Mouse (Mus musculus): ENCODE measurements around the gene Best1. TPM values are rescaled to one million over a fixed set of nuclear protein-coding genes. Genes with fewer than 3 reads are reported as not detected.

Gene Best1
- polyA plus RNA-seq, 1 experiment from 2014 or later: 1.2 TPM

DNA sequence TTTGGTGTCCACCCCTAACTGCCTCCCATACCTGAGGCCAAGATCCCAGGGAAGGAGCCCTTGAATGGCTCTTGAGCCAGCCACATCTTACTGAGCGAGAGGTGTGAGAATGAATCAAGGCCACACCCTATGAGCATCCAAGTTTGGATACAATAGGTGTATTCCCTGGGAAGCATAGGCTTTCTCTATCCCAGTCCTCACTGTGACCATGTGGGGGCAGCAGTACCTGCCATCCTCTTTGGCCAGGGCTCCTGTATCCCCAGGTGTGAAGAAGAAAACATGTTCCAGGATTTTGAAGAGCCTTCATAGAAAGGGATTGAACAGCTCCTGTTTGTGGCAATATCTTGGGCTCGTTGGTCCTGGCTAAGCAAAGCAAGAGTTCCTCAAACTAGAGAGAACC is 38.2 kb upstream of the Best1 start:
- Histone ChIP-seq H3K4me1 (peaks cover 43% of the 10 kb centered on the region), H3K36me3 (0 out of 2 replicates have a peak, but pooled peaks cover 7% of the 10 kb centered on the region), H3K9me3 (replicated peaks) (no peaks in the 10 kb centered on the region), H3K27ac (replicated peaks) (no peak overlapping the region), H3K4me2 (replicated peaks) (no peak overlapping the region), H3K27me3 (no peaks in the 10 kb centered on the region), H3K4me3 (replicated peaks) (no peak overlapping the region), H3K9ac (no peak overlapping the region)
- WGBS: 90% methylated on average over 2 of the region's 2 CpGs
- no peak for ATAC-seq (ENCODE audit: insufficient number of reproducible peaks, low FRiP score, low TSS enrichment, low read depth)

DNA sequence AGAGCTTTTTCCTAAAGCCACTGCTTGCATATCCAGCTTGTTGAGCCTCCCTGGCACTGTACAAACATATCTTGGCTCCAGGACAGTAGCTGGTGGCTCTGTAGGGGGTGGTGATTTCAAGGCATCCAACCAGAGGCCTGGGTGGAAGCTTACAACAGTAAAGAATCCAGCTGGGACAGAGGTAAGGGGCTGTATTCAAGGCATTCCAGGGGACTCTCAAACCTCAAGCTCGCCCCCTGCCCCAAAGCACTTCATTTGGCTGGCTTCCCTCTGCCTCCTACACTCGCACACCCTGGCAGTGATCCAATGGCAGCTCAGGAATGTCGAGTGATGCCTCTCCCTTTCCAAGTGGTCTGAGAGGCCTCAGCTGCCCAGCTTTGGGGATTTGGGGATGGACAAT is 37.5 kb upstream of the Best1 start:
- WGBS: 6% methylated on average over 3 of the region's 3 CpGs

DNA sequence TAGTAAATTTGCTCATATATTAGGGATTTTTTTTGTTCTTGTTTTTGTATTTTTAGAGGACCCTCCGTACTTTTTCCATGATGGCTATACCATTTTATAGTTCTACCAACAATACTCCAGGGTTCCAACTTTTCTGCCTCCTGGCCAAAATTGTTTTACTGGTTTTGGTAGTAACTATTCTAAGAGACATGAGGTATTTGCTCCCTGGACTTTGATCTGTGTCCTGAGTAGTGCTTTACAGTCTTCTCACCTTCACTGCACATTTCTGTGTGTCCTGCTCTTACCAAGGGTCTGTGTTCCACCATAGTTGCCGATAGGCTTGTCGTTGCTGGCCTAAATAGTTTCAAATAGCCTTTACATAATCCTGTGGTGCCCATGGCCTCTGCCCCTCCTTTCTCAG is 36.9 kb upstream of the Best1 start:
- 81% methylated on average over 3 of the region's 3 CpGs for WGBS
- Histone ChIP-seq H3K4me2 (replicated peaks) (no peak overlapping the region), H3K4me3 (replicated peaks) (no peak overlapping the region), H3K36me3 (0 out of 2 replicates have a peak, but pooled peaks cover 8% of the 10 kb centered on the region), H3K27me3 (no peaks in the 10 kb centered on the region), H3K9me3 (replicated peaks) (no peaks in the 10 kb centered on the region), H3K27ac (replicated peaks) (peak overlapping the region; percentile 66), H3K9ac (no peak overlapping the region), H3K4me1 (peaks cover 44% of the 10 kb centered on the region)
- ATAC-seq (ENCODE audit: insufficient number of reproducible peaks, low FRiP score, low TSS enrichment, low read depth): no peak

More for the DNA sequence above, 37.5 kb upstream of the Best1 start:
- no peak for ATAC-seq (ENCODE audit: insufficient number of reproducible peaks, low FRiP score, low TSS enrichment, low read depth)
- Histone ChIP-seq H3K4me1 (peaks cover 44% of the 10 kb centered on the region), H3K4me2 (replicated peaks) (no peak overlapping the region), H3K9ac (no peak overlapping the region), H3K9me3 (replicated peaks) (no peaks in the 10 kb centered on the region), H3K27ac (replicated peaks) (peak overlapping the region; percentile 66), H3K36me3 (0 out of 2 replicates have a peak, but pooled peaks cover 8% of the 10 kb centered on the region), H3K4me3 (replicated peaks) (no peak overlapping the region), H3K27me3 (no peaks in the 10 kb centered on the region)

DNA sequence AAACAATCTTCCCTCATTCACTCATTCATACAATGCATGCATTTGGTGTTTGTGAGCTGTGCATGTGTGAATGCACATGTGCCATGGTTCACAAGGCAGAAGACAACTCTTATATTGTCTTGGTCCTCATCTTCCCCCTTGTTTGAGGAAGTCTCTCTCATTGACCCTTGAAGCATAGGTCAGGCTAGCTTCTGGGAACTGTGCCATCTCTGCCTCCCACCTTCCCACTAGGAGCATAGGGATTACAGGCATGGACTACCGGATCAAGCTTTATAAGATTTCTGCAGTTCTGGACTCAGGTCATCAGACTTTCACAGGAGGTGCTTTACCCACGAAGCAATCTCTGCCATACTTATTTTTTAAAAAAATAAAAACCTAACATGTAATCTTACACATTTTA is 36.1 kb upstream of the Best1 start:
- Histone ChIP-seq H3K9me3 (replicated peaks) (no peaks in the 10 kb centered on the region), H3K27me3 (no peaks in the 10 kb centered on the region), H3K4me3 (replicated peaks) (no peak overlapping the region), H3K27ac (replicated peaks) (no peak overlapping the region), H3K9ac (no peak overlapping the region), H3K4me1 (peaks cover 40% of the 10 kb centered on the region), H3K36me3 (0 out of 2 replicates have a peak, but pooled peaks cover 8% of the 10 kb centered on the region), H3K4me2 (replicated peaks) (no peak overlapping the region)
- no peak for ATAC-seq (ENCODE audit: insufficient number of reproducible peaks, low FRiP score, low TSS enrichment, low read depth)
- WGBS: 70% methylated on average over 2 of the region's 2 CpGs

DNA sequence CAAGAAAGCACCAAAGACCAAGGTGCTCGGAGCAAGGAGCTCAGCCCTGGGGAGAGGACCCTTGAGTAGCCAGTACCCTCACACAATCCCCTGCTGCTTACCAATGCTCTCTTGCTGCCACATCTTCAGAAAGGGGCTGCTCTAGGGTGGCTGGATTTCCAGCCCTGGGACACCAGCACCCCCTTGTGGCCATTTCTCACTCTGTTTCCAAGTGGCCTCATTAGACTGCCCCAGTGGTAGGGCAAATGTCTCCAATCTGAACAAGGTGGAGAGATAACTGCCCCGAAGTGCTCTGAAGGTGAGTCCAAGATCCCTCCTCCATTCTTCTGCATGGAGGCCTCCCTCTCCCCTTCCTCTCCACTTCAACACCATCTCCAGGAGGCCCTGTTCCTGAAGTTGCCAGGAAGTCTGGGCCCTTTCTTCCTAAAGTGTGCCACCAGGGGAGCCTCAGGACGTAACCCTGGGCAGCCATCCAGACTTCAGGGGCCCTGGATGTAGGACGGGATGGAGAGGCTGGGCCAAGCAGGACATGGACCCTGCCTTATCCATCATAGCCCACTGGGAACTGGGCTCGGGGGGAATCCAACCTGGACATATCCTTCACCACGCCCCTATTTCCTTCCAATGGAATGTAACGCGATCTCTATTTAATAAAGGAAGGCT is 33.5 kb upstream of the Best1 start:
- Histone ChIP-seq H3K36me3 (0 out of 2 replicates have a peak, but pooled peaks cover 8% of the 10 kb centered on the region), H3K27me3 (no peaks in the 10 kb centered on the region), H3K4me3 (replicated peaks) (no peak overlapping the region), H3K4me1 (peaks cover 23% of the 10 kb centered on the region), H3K9ac (no peak overlapping the region), H3K4me2 (replicated peaks) (no peak overlapping the region), H3K9me3 (replicated peaks) (no peaks in the 10 kb centered on the region), H3K27ac (replicated peaks) (no peak overlapping the region)
- 41% methylated on average over 8 of the region's 8 CpGs for WGBS
- peak; percentile 49; the same call in 1 of the 2 replicates for ATAC-seq (ENCODE audit: insufficient number of reproducible peaks, low FRiP score, low TSS enrichment, low read depth)

DNA sequence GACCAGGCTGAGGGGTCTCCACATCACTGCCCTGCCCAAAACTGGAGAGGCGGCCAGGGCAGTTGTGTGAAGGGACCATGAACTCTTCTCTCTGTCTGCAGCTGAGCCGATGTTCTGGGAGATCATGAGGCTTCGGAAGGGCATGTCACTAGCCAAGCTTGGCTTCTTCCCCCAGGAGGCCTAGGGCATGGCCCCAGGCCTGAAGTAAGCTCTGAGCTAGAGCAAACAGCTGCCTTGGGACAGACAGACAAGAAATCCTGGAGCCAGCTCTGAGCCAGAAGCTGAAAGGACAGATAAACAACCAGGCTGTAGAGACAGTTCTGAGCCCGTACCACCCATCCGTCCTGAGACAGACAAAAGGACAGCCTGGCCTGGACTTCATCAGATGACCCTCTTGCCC is 32.9 kb upstream of the Best1 start:
- H3K4me2 ChIP-seq (replicated peaks): no peak overlapping the region
- no peaks in the 10 kb centered on the region for H3K27me3 ChIP-seq
- H3K9me3 ChIP-seq (replicated peaks): no peaks in the 10 kb centered on the region
- 79% methylated on average over 5 of the region's 5 CpGs for WGBS
- no peak overlapping the region for H3K9ac ChIP-seq
- H3K27ac ChIP-seq (replicated peaks): no peak overlapping the region
- ATAC-seq (ENCODE audit: insufficient number of reproducible peaks, low FRiP score, low TSS enrichment, low read depth): no peak
- 0 out of 2 replicates have a peak, but pooled peaks cover 10% of the 10 kb centered on the region for H3K36me3 ChIP-seq
- no peak overlapping the region for H3K4me3 ChIP-seq (replicated peaks)
- peaks cover 19% of the 10 kb centered on the region for H3K4me1 ChIP-seq

DNA sequence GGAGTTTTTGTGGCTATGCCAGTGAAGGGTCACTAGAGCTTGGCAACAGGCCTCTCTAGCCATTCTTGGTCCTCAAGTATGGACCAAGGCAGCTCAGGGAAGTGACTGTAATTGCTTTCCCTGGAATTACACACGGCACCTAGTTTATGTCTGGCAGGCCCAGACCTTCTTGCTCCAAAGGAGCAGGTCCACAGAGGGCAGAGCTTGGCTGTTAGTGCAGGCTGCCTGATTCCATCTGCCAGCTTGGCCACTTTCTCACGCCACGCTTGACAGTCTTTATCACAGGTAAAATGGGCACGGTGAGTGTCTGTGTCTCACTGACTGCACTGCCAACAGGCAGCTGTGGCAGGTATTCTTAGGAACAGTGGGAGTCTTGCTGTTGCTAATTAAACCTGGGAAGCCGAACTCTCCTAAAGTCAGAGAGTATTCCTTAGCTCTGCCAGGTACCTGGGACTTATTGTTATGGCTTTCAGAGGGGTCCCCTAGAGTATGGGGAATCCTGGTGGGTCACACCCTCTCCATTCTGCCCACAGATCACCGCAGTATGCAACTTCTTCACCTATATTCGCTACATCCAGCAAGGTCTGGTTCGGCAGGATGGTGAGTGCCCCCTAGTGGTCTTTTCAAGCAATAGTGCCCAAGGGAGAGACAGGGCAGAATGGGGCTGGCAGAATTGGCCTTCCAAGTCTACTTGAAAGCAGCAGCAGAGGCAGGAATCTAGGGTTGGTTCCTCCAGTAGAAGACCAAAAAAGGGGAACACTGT is 32.0 kb upstream of the Best1 start:
- Histone ChIP-seq H3K4me3 (replicated peaks) (no peak overlapping the region), H3K4me1 (peaks cover 10% of the 10 kb centered on the region), H3K36me3 (peaks cover 17% of the 10 kb centered on the region; the same call in 1 of the 2 replicates), H3K27me3 (no peaks in the 10 kb centered on the region), H3K9me3 (replicated peaks) (no peaks in the 10 kb centered on the region), H3K4me2 (replicated peaks) (no peak overlapping the region), H3K27ac (replicated peaks) (no peak overlapping the region), H3K9ac (no peak overlapping the region)
- WGBS: 37% methylated on average over 8 of the region's 8 CpGs
- ATAC-seq (ENCODE audit: insufficient number of reproducible peaks, low FRiP score, low TSS enrichment, low read depth): no peak

DNA sequence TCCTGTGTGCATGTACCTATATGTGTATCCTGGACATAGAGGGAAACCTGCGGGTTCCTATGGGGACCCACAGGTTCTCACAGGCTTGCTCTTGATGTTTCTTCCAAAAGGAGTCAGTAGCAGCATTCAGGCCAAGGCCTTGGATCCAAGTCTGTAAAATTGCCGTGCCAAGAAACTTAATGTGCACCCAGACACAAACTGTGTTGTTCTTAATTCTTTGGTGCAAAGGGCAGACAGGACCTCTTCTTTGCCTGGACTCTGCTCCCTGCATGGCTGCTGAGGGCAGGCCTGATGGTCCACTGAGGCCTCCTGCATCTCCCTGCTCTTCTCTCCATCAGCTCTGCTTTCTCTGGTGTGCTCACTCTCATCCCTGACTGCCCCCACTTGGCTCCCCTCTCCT is 28.3 kb upstream of the Best1 start:
- H3K27ac ChIP-seq (replicated peaks): no peak overlapping the region
- no peak overlapping the region for H3K4me3 ChIP-seq (replicated peaks)
- 85% methylated on average over 2 of the region's 2 CpGs for WGBS
- ATAC-seq (ENCODE audit: insufficient number of reproducible peaks, low FRiP score, low TSS enrichment, low read depth): no peak
- no peaks in the 10 kb centered on the region for H3K27me3 ChIP-seq
- peaks cover 16% of the 10 kb centered on the region for H3K4me1 ChIP-seq
- no peaks in the 10 kb centered on the region for H3K9me3 ChIP-seq (replicated peaks)
- no peak overlapping the region for H3K4me2 ChIP-seq (replicated peaks)
- H3K9ac ChIP-seq: no peak overlapping the region
- H3K36me3 ChIP-seq: peaks cover 22% of the 10 kb centered on the region

DNA sequence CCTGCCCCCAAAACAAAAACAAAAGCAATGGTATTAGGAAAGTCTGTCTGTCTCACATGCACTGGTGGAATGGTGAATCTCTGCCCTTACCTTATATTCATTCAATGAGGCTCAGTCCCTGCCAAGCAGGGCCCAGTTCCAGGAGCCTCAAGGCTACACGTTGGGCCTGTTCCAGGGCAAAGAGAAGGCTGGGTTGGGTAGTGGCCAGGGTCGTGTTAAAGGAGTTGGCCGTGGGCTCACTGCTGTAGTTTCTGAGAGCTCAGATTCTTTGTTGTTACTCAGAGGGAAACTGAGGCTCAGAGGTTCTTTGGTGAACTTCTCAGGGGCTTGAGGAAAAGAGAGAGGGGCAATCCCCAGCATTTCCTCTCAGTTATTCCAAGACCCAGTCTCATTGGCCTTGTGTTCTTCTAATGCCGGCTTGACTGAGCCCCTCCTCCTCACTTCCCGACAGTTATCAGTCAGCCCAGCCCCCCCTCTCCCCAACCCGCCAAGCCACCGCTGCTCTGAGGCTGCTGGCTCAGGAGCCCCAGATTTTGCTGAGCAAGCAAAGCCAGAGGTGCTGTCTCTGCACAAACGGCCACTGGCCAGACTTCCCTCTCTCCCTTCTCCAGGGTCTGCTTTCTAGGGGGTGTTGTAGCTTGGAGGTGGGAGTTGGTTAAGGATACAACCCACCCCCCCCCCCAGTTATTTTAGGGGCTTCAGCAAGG is 23.9 kb upstream of the Best1 start:
- ATAC-seq (ENCODE audit: insufficient number of reproducible peaks, low FRiP score, low TSS enrichment, low read depth): peak; percentile 40; the same call in 1 of the 2 replicates
- peaks cover 20% of the 10 kb centered on the region for H3K36me3 ChIP-seq
- peaks cover 37% of the 10 kb centered on the region for H3K4me1 ChIP-seq
- no peaks in the 10 kb centered on the region for H3K27me3 ChIP-seq
- no peak overlapping the region for H3K4me2 ChIP-seq (replicated peaks)
- H3K4me3 ChIP-seq (replicated peaks): no peak overlapping the region
- WGBS: 14% methylated on average over 8 of the region's 8 CpGs
- H3K9me3 ChIP-seq (replicated peaks): no peaks in the 10 kb centered on the region
- no peak overlapping the region for H3K9ac ChIP-seq
- peak overlapping the region; percentile 73 for H3K27ac ChIP-seq (replicated peaks)

DNA sequence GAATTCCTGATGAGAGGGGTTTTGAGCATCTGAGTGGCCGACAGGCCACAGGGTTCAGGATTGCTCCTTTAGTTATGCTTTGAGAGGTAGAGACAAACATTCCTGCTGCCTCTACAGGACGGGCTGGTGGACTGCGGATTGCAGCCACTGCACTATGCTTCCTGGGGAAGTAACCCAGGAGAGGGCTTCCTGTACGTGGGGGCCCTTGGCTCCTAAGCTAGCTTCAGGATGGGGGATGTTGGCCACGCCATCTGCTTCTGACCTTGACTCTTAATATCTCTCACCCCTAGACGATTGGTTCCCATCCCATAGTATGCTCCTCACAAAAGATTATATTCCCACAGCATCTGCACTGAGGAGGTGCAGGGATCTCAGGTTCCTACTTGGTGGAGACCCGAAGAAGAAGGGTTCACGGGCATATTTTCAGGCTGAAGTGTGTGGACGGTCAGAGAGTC is 21.9 kb upstream of the Best1 start:
- Histone ChIP-seq H3K36me3 (peaks cover 10% of the 10 kb centered on the region), H3K27ac (replicated peaks) (peak overlapping the region; percentile 49), H3K4me3 (replicated peaks) (no peak overlapping the region), H3K27me3 (no peaks in the 10 kb centered on the region), H3K9ac (no peak overlapping the region), H3K4me1 (peaks cover 55% of the 10 kb centered on the region), H3K9me3 (replicated peaks) (no peaks in the 10 kb centered on the region), H3K4me2 (replicated peaks) (no peak overlapping the region)
- ATAC-seq (ENCODE audit: insufficient number of reproducible peaks, low FRiP score, low TSS enrichment, low read depth): no peak
- 67% methylated on average over 9 of the region's 9 CpGs for WGBS
